Mouse (Mus musculus): ENCODE measurements around the gene Pif1. TPM values are rescaled to one million over a fixed set of nuclear protein-coding genes. Genes with fewer than 3 reads are reported as not detected.

Pif1 gene
- total and polyA plus RNA-seq, 3 experiments, result 11.2 to 14.5 (median 12.2) TPM

GRCm38 (mm10) chr9:65537901-65538630 lies 48.9 kb upstream of the Pif1 start (continued):
- TF ChIP-seq USF2 (conservative IDR thresholded peaks at IDR 0.05; ENCODE audit: low read depth, low read length) (no peak), ZKSCAN1 (IDR thresholded peaks at IDR 0.05; ENCODE audit: borderline replicate concordance, low read depth, low read length) (no peak), MEF2A (IDR thresholded peaks at IDR 0.05; ENCODE audit: borderline replicate concordance, low read depth, low read length) (peak; percentile 43; the same call in 1 of the 2 replicates), ZMIZ1 (IDR thresholded peaks at IDR 0.05; ENCODE audit: low read depth, low read length) (no peak), TBP (conservative IDR thresholded peaks at IDR 0.05; ENCODE audit: low read depth, low read length) (0 out of 2 replicates have a peak, but pooled peaks have one; percentile 11), MAFK (IDR thresholded peaks at IDR 0.05; ENCODE audit: insufficient replicate concordance, low read length) (no peak), UBTF (IDR thresholded peaks at IDR 0.05; ENCODE audit: low read depth, low read length) (no peak), NELFE (IDR thresholded peaks at IDR 0.05; ENCODE audit: low read depth, low read length) (no peak), BHLHE40 (IDR thresholded peaks at IDR 0.05; ENCODE audit: low read depth, low read length) (peak; percentile 50), SMC3 (IDR thresholded peaks at IDR 0.05; ENCODE audit: low read depth, low read length) (no peak)

GRCm38 (mm10) chr9:65539697-65540096 lies 47.3 kb upstream of the Pif1 start:
- Histone ChIP-seq H3K79me2 (replicated peaks; ENCODE audit: control insufficient read depth, extremely low read depth, insufficient read depth, poor library complexity, severe bottlenecking) (no peaks in the 10 kb centered on the region), H3K36me3 (replicated peaks in 1 of 2; ENCODE audit: control insufficient read depth in 1 of 2, insufficient read depth in 1 of 2, low read length in 1 of 2) (no peaks in the 10 kb centered on the region), H3K4me3 (replicated peaks in 1 of 3; ENCODE audit: low read depth in 2 of 3, low read length in 2 of 3, poor library complexity in 1 of 3) (no peak overlapping the region), H3K9me3 (replicated peaks; ENCODE audit: low read length) (no peaks in the 10 kb centered on the region), H3K27ac (ENCODE audit: insufficient read depth, low read depth) (no peak overlapping the region), H3K27me3 (replicated peaks) (no peaks in the 10 kb centered on the region), H3K4me1 (ENCODE audit: control insufficient read depth in 1 of 2, insufficient read depth in 2 of 2) (peaks cover 23 to 75% of the 10 kb centered on the region in 2 experiments), H3K9ac (ENCODE audit: insufficient read depth, low read depth) (no peak overlapping the region), H3K4me2 (ENCODE audit: insufficient read depth, low read depth, poor library complexity, severe bottlenecking) (no peak overlapping the region)
- no peak for DNase-seq (ENCODE audit: extremely low read depth)
- dilution Hi-C loops (cut with MboI; ENCODE audit: extremely low pct_ligation_motif_present, extremely low pct_unique_long_range_greater_than_20kb, low sequenced_read_pairs) (no loop called here), in situ Hi-C loops (cut with MboI; ENCODE audit: low pct_ligation_motif_present, low pct_unique_long_range_greater_than_20kb, low sequenced_read_pairs) (loop anchor here (5.0 kb wide), 1 partner anchor 38 kb away; no protein-coding TSS in a partner anchor)
- TF ChIP-seq TCF12 (IDR thresholded peaks at IDR 0.05; ENCODE audit: low read depth, low read length), result no peak
- no peak for TF ChIP-seq NRF1 (IDR thresholded peaks at IDR 0.05; ENCODE audit: low read depth, low read length)
- no peak for TF ChIP-seq IRF4 (IDR thresholded peaks at IDR 0.05; ENCODE audit: low read depth, low read length)
- TF ChIP-seq POLR2A (IDR thresholded peaks at IDR 0.05; ENCODE audit: low read depth, low read length), result no peak
- no peak for TF ChIP-seq KAT2A (IDR thresholded peaks at IDR 0.05; ENCODE audit: insufficient replicate concordance, low read length)
- no peak for TF ChIP-seq MAX (IDR thresholded peaks at IDR 0.05; ENCODE audit: low read length)
- no peak for TF ChIP-seq ZNF384 (IDR thresholded peaks at IDR 0.05; ENCODE audit: low read depth, low read length)
- no peak for TF ChIP-seq MXI1 (IDR thresholded peaks at IDR 0.05; ENCODE audit: low read depth, low read length)
- TF ChIP-seq E2F4 (IDR thresholded peaks at IDR 0.05; ENCODE audit: insufficient replicate concordance, low read depth, low read length), result no peak
- TF ChIP-seq BHLHE40 (IDR thresholded peaks at IDR 0.05; ENCODE audit: low read depth, low read length), result no peak
- no peak for TF ChIP-seq MAZ (IDR thresholded peaks at IDR 0.05; ENCODE audit: low read depth, low read length)
- TF ChIP-seq ZMIZ1 (IDR thresholded peaks at IDR 0.05; ENCODE audit: low read depth, low read length), result no peak
